Comparison of ENCODE assay signal across 32 mouse cellular contexts in genomic region chr16:18785485-18785884, GRCm38 (mm10). TPM values are rescaled to one million over a fixed set of nuclear protein-coding genes. Genes with fewer than 3 reads are reported as not detected.
DNase-seq lines count a peak whose midpoint lies in the region; ATAC-seq lines count a peak whose summit lies in the region.
"Had no signal": no experiment of that assay in that cellular context is flagged by ENCODE, and none has a peak within 500 bp of the region (broad histone marks: within the 10 kb centered on the region; RNA-seq: fewer than 3 reads in every experiment).

No protein-coding gene starts in this region.

- ATAC-seq in erythroblast, adult 5-6 weeks (replicated peaks; ENCODE audit: low FRiP score, poor library complexity, severe bottlenecking) = peak; percentile 77
- peak; percentile 88 for ATAC-seq in liver, embryonic 15.5 days (ENCODE audit: insufficient read depth)
- ATAC-seq: activated CD4-positive, CD25-positive, alpha-beta regulatory T cell, adult 4 months; forebrain, embryonic 14.5 days; hindbrain, postnatal 0 days; intestine, postnatal 0 days; Patski had no signal

- H3K9ac ChIP-seq in liver, embryonic 15.5 days = no peak overlapping the region
- H3K9ac ChIP-seq: heart, embryonic 12.5 days; limb, embryonic 15.5 days; neural tube, embryonic 15.5 days had no signal

- H3K36me3 ChIP-seq in liver, embryonic 15.5 days (replicated peaks) = peaks cover 93% of the 10 kb centered on the region
- H3K36me3 ChIP-seq: neural tube, embryonic 15.5 days had no signal

- peak; percentile 14 for DNase-seq in spleen, adult 12 weeks (ENCODE audit: low spot score)
- DNase-seq in spleen, postnatal 10 days (ENCODE audit: low spot score in 2 of 2) = no peak
- no peak for DNase-seq in kidney, adult 18-20 months
- DNase-seq in cerebellum, adult 18-20 months = no peak
- no peak for DNase-seq in left cerebral cortex, postnatal 10 days (ENCODE audit: extremely low spot score in 1 of 2, low spot score in 2 of 2)
- DNase-seq: adrenal gland, adult 8-10 months; cerebellum, adult 9-11 months; heart, postnatal 10 days; layer of hippocampus, adult 9-11 months; left cerebral cortex, postnatal 4 days; right cerebral cortex, adult 18-20 months; thymus, postnatal 25 days had no signal

- H3K4me2 ChIP-seq in liver, embryonic 15.5 days = peak overlapping the region; percentile 32
- H3K4me2 ChIP-seq: heart, embryonic 12.5 days; limb, embryonic 15.5 days; midbrain, embryonic 11.5 days; neural tube, embryonic 15.5 days had no signal

- 18% methylated on average over 1 of the region's 1 CpGs for WGBS in liver, embryonic 15.5 days (ENCODE audit: insufficient replicate concordance)

- H3K27me3 ChIP-seq in liver, embryonic 15.5 days = no peaks in the 10 kb centered on the region
- H3K27me3 ChIP-seq: limb, embryonic 15.5 days; neural tube, embryonic 15.5 days; Patski had no signal

- H3K4me1 ChIP-seq in liver, embryonic 15.5 days (replicated peaks) = peaks cover 26% of the 10 kb centered on the region
- H3K4me1 ChIP-seq: heart, embryonic 12.5 days; hindbrain, embryonic 10.5 days; limb, embryonic 15.5 days; neural tube, embryonic 15.5 days had no signal

- H3K4me3 ChIP-seq in liver, embryonic 15.5 days (replicated peaks) = no peak overlapping the region
- H3K4me3 ChIP-seq: heart, embryonic 12.5 days; hindbrain, embryonic 10.5 days; left cerebral cortex, adult 2 months; limb, embryonic 15.5 days; neural tube, embryonic 15.5 days had no signal

- H3K9me3 ChIP-seq in liver, embryonic 15.5 days (replicated peaks) = no peaks in the 10 kb centered on the region
- H3K9me3 ChIP-seq: heart, embryonic 12.5 days; hindbrain, embryonic 10.5 days; limb, embryonic 15.5 days; neural tube, embryonic 15.5 days had no signal

- intact Hi-C loops in left cerebral cortex, postnatal 10 days (cut with DNase I) = no loop called here

- H3K27ac ChIP-seq in liver, embryonic 15.5 days (replicated peaks) = peak overlapping the region; percentile 43; the same call in 1 of the 2 replicates
- H3K27ac ChIP-seq: hindbrain, embryonic 10.5 days; hindbrain, postnatal 0 days; left cerebral cortex, adult 2 months; limb, embryonic 15.5 days; macrophage; neural tube, embryonic 15.5 days had no signal

RNA-seq across cellular contexts. Expression of gene Cldn5, which starts 8.8 kb away (rescaled TPM):
- not detected in 2 replicates for total RNA-seq in erythroblast, adult 5-6 weeks (2015; ENCODE audit: low replicate concordance)
- total RNA-seq in erythroblast, adult 5-6 weeks (2017; ENCODE audit: low replicate concordance) = not detected in 2 replicates
- polyA plus RNA-seq in liver, embryonic 15.5 days (2015; fragmentation: Nextera tagmentation; extraction: Ambion mirVana) = 8.4 and 8.5 TPM in 2 replicates
- 10 to 100 TPM; 78.6 to 85.0 TPM for total RNA-seq in left cerebral cortex, postnatal 10 days (2021)
- total RNA-seq: common myeloid progenitor, adult 5-6 weeks; granulocyte monocyte progenitor cell, adult 5-6 weeks had no signal
- polyA plus RNA-seq: activated CD4-positive, CD25-positive, alpha-beta regulatory T cell, adult 4 months; macrophage; Patski had no signal

RNA-seq across cellular contexts. Expression of gene Ufd1, which starts 26.1 kb away (rescaled TPM):
- 26.1 and 27.3 TPM in 2 replicates for total RNA-seq in erythroblast, adult 5-6 weeks (2015; ENCODE audit: low replicate concordance)
- total RNA-seq in erythroblast, adult 5-6 weeks (2017; ENCODE audit: low replicate concordance) = 32.5 and 54.9 TPM in 2 replicates
- polyA plus RNA-seq in liver, embryonic 15.5 days (2015; fragmentation: Nextera tagmentation; extraction: Ambion mirVana) = 39.5 and 40.6 TPM in 2 replicates
- total RNA-seq in left cerebral cortex, postnatal 10 days (2021) = 100 to 1,000 TPM in 1 of 2 experiments, 10 to 100 TPM in 1; 91.3 to 100 TPM

RNA-seq across cellular contexts. Expression of gene Cdc45, which starts 26.3 kb away (rescaled TPM):
- total RNA-seq in erythroblast, adult 5-6 weeks (2015; ENCODE audit: low replicate concordance) = 21.7 and 23.6 TPM in 2 replicates
- 28.5 and 33.2 TPM in 2 replicates for total RNA-seq in erythroblast, adult 5-6 weeks (2017; ENCODE audit: low replicate concordance)
- polyA plus RNA-seq in liver, embryonic 15.5 days (2015; fragmentation: Nextera tagmentation; extraction: Ambion mirVana) = 40.7 and 42.7 TPM in 2 replicates
- 1 to 10 TPM; 2.7 to 3.8 TPM for total RNA-seq in left cerebral cortex, postnatal 10 days (2021)

RNA-seq across cellular contexts. Expression of gene 2510002D24Rik, which starts 50.9 kb away (rescaled TPM):
- 12.7 and 14.0 TPM in 2 replicates for total RNA-seq in erythroblast, adult 5-6 weeks (2015; ENCODE audit: low replicate concordance)
- total RNA-seq in erythroblast, adult 5-6 weeks (2017; ENCODE audit: low replicate concordance) = 6.3 and 10.9 TPM in 2 replicates
- polyA plus RNA-seq in liver, embryonic 15.5 days (2015; fragmentation: Nextera tagmentation; extraction: Ambion mirVana) = 19.1 and 19.9 TPM in 2 replicates
- total RNA-seq in left cerebral cortex, postnatal 10 days (2021) = 10 to 100 TPM; 24.5 to 26.7 TPM

RNA-seq across cellular contexts. Expression of gene Gm28539, which starts 50.9 kb away (rescaled TPM):
- not detected in 2 replicates for total RNA-seq in erythroblast, adult 5-6 weeks (2015; ENCODE audit: low replicate concordance)
- 2.9 TPM in 1 of 2 replicates, not detected in the other for total RNA-seq in erythroblast, adult 5-6 weeks (2017; ENCODE audit: low replicate concordance)
- polyA plus RNA-seq in liver, embryonic 15.5 days (2015; fragmentation: Nextera tagmentation; extraction: Ambion mirVana) = not detected in 2 replicates
- total RNA-seq in left cerebral cortex, postnatal 10 days (2021) = 10 to 100 TPM in 1 of 2 experiments, 1 to 10 TPM in 1; 6.8 to 16.1 TPM
- total RNA-seq: common myeloid progenitor, adult 5-6 weeks; ES-E14; hindbrain, postnatal 0 days had no signal
- polyA plus RNA-seq: activated CD4-positive, CD25-positive, alpha-beta regulatory T cell, adult 4 months; embryonic facial prominence, embryonic 11.5 days; forebrain, embryonic 14.5 days; heart, embryonic 12.5 days; hindbrain, embryonic 10.5 days; hindbrain, postnatal 0 days; intestine, postnatal 0 days; kidney, embryonic 16.5 days; limb, embryonic 15.5 days; lung, embryonic 16.5 days; macrophage; midbrain, embryonic 11.5 days had no signal

Comparison
In these comparisons a context has a peak if more than half of its experiments do, and no peak if none do; other contexts are left out.
1. RNA of gene Cldn5, which starts 8.8 kb away (total RNA-seq): 78.6 to 85.0 TPM in left cerebral cortex, postnatal 10 days; not detected in erythroblast, adult 5-6 weeks; every median in the first group is over 10 times any median in the second.
2. RNA of gene Cdc45, which starts 26.3 kb away (total RNA-seq): 21.7 to 33.2 TPM in erythroblast, adult 5-6 weeks; 2.7 to 3.8 TPM in left cerebral cortex, postnatal 10 days; every median in the first group is over 4 times any median in the second.